Mouse (Mus musculus) erythroblast, embryonic 14.5 days (primary cell): ENCODE results near the gene Plod1. TPM values are rescaled to one million over a fixed set of nuclear protein-coding genes. Genes with fewer than 3 reads are reported as not detected.
A peak's percentile ranks its signal among the peaks of the same experiment; 100 is the strongest.

Source experiments
- H3K27me3 ChIP-seq: 2 replicates; pipeline ENCODE4 v1.6.1; 2012; ENCODE audit warnings: inconsistent platforms; ENCODE audit not compliant: control insufficient read depth
- H3K36me3 ChIP-seq: 2 replicates; pipeline ENCODE4 v1.6.1; 2012; ENCODE audit warnings: mild to moderate bottlenecking, inconsistent platforms; ENCODE audit not compliant: control insufficient read depth
- H3K4me1 ChIP-seq: 2 replicates; pipeline ENCODE4 v1.6.1; 2012; ENCODE audit warnings: inconsistent platforms; ENCODE audit not compliant: control insufficient read depth
- H3K4me3 ChIP-seq: replicated peaks from 2 replicates; pipeline ENCODE3; 2012; ENCODE audit warnings: moderate library complexity, mild to moderate bottlenecking, inconsistent platforms
- H3K9me3 ChIP-seq: 2 replicates; pipeline ENCODE4 v1.6.1; 2012; ENCODE audit warnings: low read length, inconsistent platforms, mixed read lengths; ENCODE audit not compliant: control insufficient read depth
- GATA1 ChIP-seq: IDR thresholded peaks from 2 replicates; pipeline ENCODE4 v1.6.1; 2012; ENCODE audit warnings: low read length, inconsistent platforms, mixed read lengths
- TAL1 ChIP-seq: IDR thresholded peaks from 3 replicates; pipeline ENCODE4 v1.6.1; 2012; ENCODE audit warnings: low read length, inconsistent platforms, mixed read lengths
- polyA plus RNA-seq: library from polyadenylated mRNA; stranded (reverse); fragments of >175 nt; gene quantifications from 2 replicates; pipeline ENCODE4 v1.2.3, GENCODE M21; 2012

Plod1 gene
- polyA plus RNA-seq, 1 experiment, result 0.14 TPM

- no peaks in the 10 kb centered on the region for H3K9me3 ChIP-seq
- no peak for TF ChIP-seq TAL1
- TF ChIP-seq GATA1, result no peak
- peaks cover 58% of the 10 kb centered on the region for H3K4me1 ChIP-seq
- peaks cover 33% of the 10 kb centered on the region for H3K27me3 ChIP-seq
- peak overlapping the region; percentile 91 for H3K4me3 ChIP-seq
- peaks cover 29% of the 10 kb centered on the region for H3K36me3 ChIP-seq
Measured at GRCm38 (mm10) chr4:147940111-147940510, 3.5 kb upstream of the Plod1 start.

- Histone ChIP-seq H3K9me3 (no peaks in the 10 kb centered on the region), H3K36me3 (peaks cover 12% of the 10 kb centered on the region), H3K4me1 (peaks cover 46% of the 10 kb centered on the region), H3K27me3 (peaks cover 33% of the 10 kb centered on the region), H3K4me3 (no peak overlapping the region)
- TF ChIP-seq GATA1, result no peak
- TF ChIP-seq TAL1, result no peak
Measured at GRCm38 (mm10) chr4:147938148-147939096, 1.9 kb upstream of the Plod1 start.

- H3K4me3 ChIP-seq, result no peak overlapping the region
- peaks cover 37% of the 10 kb centered on the region for H3K4me1 ChIP-seq
- peaks cover 33% of the 10 kb centered on the region for H3K27me3 ChIP-seq
- H3K9me3 ChIP-seq, result no peaks in the 10 kb centered on the region
- no peak for TF ChIP-seq GATA1
- no peak for TF ChIP-seq TAL1
- H3K36me3 ChIP-seq, result peaks cover 5% of the 10 kb centered on the region
Measured at GRCm38 (mm10) chr4:147937486-147937885, 919 bp upstream of the Plod1 start.

GRCm38 (mm10) chr4:147937021-147937420 is 454 bp upstream of the Plod1 start:
- Histone ChIP-seq H3K4me3 (peak overlapping the region; percentile 69), H3K36me3 (peaks cover 4% of the 10 kb centered on the region), H3K4me1 (peaks cover 32% of the 10 kb centered on the region), H3K9me3 (no peaks in the 10 kb centered on the region), H3K27me3 (peaks cover 33% of the 10 kb centered on the region)
- no peak for TF ChIP-seq TAL1
- no peak for TF ChIP-seq GATA1

- Histone ChIP-seq H3K27me3 (peaks cover 33% of the 10 kb centered on the region), H3K4me3 (peak overlapping the region; percentile 69), H3K4me1 (peaks cover 22% of the 10 kb centered on the region), H3K36me3 (no peaks in the 10 kb centered on the region; the same call in 1 of the 2 replicates), H3K9me3 (no peaks in the 10 kb centered on the region)
- TF ChIP-seq GATA1 (no peak), TAL1 (no peak)
Measured at GRCm38 (mm10) chr4:147935904-147936303, 663 bp downstream of the Plod1 start.

GRCm38 (mm10) chr4:147934611-147935010 is 2.0 kb downstream of the Plod1 start:
- peaks cover 33% of the 10 kb centered on the region for H3K27me3 ChIP-seq
- H3K4me1 ChIP-seq, result peaks cover 16% of the 10 kb centered on the region
- no peak overlapping the region for H3K4me3 ChIP-seq
- no peaks in the 10 kb centered on the region for H3K9me3 ChIP-seq
- TF ChIP-seq TAL1 (no peak), GATA1 (no peak)
- no peaks in the 10 kb centered on the region; the same call in 1 of the 2 replicates for H3K36me3 ChIP-seq

- no peaks in the 10 kb centered on the region for H3K9me3 ChIP-seq
- H3K4me1 ChIP-seq, result peaks cover 16% of the 10 kb centered on the region
- H3K27me3 ChIP-seq, result peaks cover 33% of the 10 kb centered on the region
- H3K4me3 ChIP-seq, result no peak overlapping the region
- TF ChIP-seq TAL1 (no peak), GATA1 (no peak)
- no peaks in the 10 kb centered on the region; the same call in 1 of the 2 replicates for H3K36me3 ChIP-seq
Measured at GRCm38 (mm10) chr4:147934134-147934533, 2.4 kb downstream of the Plod1 start.

- Histone ChIP-seq H3K4me3 (no peak overlapping the region), H3K9me3 (no peaks in the 10 kb centered on the region), H3K4me1 (peaks cover 2% of the 10 kb centered on the region), H3K36me3 (peaks cover 1% of the 10 kb centered on the region; the same call in 1 of the 2 replicates), H3K27me3 (peaks cover 7% of the 10 kb centered on the region)
- TF ChIP-seq GATA1, result no peak
- no peak for TF ChIP-seq TAL1
Measured at GRCm38 (mm10) chr4:147930946-147931345, 5.6 kb downstream of the Plod1 start.

- Histone ChIP-seq H3K4me1 (no peaks in the 10 kb centered on the region; the same call in none of the 2 replicates), H3K27me3 (no peaks in the 10 kb centered on the region), H3K9me3 (no peaks in the 10 kb centered on the region), H3K4me3 (no peak overlapping the region), H3K36me3 (peaks cover 4% of the 10 kb centered on the region; the same call in 1 of the 2 replicates)
- no peak for TF ChIP-seq TAL1
- no peak for TF ChIP-seq GATA1
Measured at GRCm38 (mm10) chr4:147928540-147928939, 8.0 kb downstream of the Plod1 start.

- Histone ChIP-seq H3K9me3 (no peaks in the 10 kb centered on the region), H3K27me3 (no peaks in the 10 kb centered on the region), H3K36me3 (peaks cover 4% of the 10 kb centered on the region; the same call in 1 of the 2 replicates), H3K4me3 (no peak overlapping the region), H3K4me1 (no peaks in the 10 kb centered on the region; the same call in none of the 2 replicates)
- TF ChIP-seq GATA1, result no peak
- TF ChIP-seq TAL1, result no peak
Measured at GRCm38 (mm10) chr4:147928136-147928535, 8.4 kb downstream of the Plod1 start.
